Mouse (Mus musculus) heart, embryonic 16.5 days (tissue): ENCODE results near the gene Rhpn2. TPM values are rescaled to one million over a fixed set of nuclear protein-coding genes. Genes with fewer than 3 reads are reported as not detected.

Experiments
- polyA plus RNA-seq: library from polyadenylated mRNA; unstranded; fragments of >200 nt; fragmentation: Nextera tagmentation; extraction: Ambion mirVana; gene quantifications from 2 replicates; pipeline ENCODE4 v1.2.1, GENCODE M21; 2015

Rhpn2 gene
- polyA plus RNA-seq, 1 experiment from 2014 or later, result 5.8 TPM

Other genes starting within 250 kb of the Rhpn2 start
- 1.0 and 1.5 TPM in 2 replicates for gene Cebpa, start 214.9 kb upstream of the Rhpn2 start, polyA plus RNA-seq
- gene Slc7a10, start 147.8 kb upstream of the Rhpn2 start, polyA plus RNA-seq, result 1.8 TPM in 2 replicates
- 2.0 and 2.5 TPM in 2 replicates for gene Lrp3, start 118.7 kb upstream of the Rhpn2 start, polyA plus RNA-seq
- gene Gpatch1, start 15.7 kb upstream of the Rhpn2 start, polyA plus RNA-seq, result 10.1 and 12.2 TPM in 2 replicates
- 13.6 and 16.1 TPM in 2 replicates for gene Faap24, start 62.7 kb downstream of the Rhpn2 start, polyA plus RNA-seq
- 44.9 and 45.2 TPM in 2 replicates for gene Cep89, start 62.9 kb downstream of the Rhpn2 start, polyA plus RNA-seq
- 0.27 and 0.56 TPM in 2 replicates for gene Slc7a9, start 114.6 kb downstream of the Rhpn2 start, polyA plus RNA-seq
- gene Tdrd12, start 203.6 kb downstream of the Rhpn2 start, polyA plus RNA-seq, result 1.5 and 1.7 TPM in 2 replicates
- gene Nudt19, start 222.1 kb downstream of the Rhpn2 start, polyA plus RNA-seq, result 138 and 142 TPM in 2 replicates